Mouse (Mus musculus) liver, embryonic 14.5 days (tissue): Measurements from ENCODE around the gene Gm4792. TPM values are rescaled to one million over a fixed set of nuclear protein-coding genes. Genes with fewer than 3 reads are reported as not detected.

ENCODE experiments used
- ATAC-seq: fragments of 200-750 bp; cut with Nextera tagmentation; 2 replicates; pipeline ENCODE4 v1.8.0; 2017; ENCODE audit warnings: moderate number of reproducible peaks, mild to moderate bottlenecking, moderate library complexity; ENCODE audit not compliant: insufficient read depth
- DNase-seq, 3 experiments: peaks; one replicate each; pipeline ENCODE4 v3.0.0-alpha.2; 2012 to 2013; ENCODE audit warnings: low read depth in 3 of 3, low spot score in 3 of 3
- H3K27ac ChIP-seq: fragments of 300-500 bp; sonication (generic); 2 replicates; pipeline ENCODE4 v1.5.1; 2014; ENCODE audit warnings: moderate library complexity, mild to moderate bottlenecking, control low read depth, inconsistent platforms
- H3K27me3 ChIP-seq: fragments of 300-500 bp; sonication (generic); 2 replicates; pipeline ENCODE4 v1.6.1; 2014; ENCODE audit warnings: mild to moderate bottlenecking, low read length, moderate library complexity; ENCODE audit not compliant: control insufficient read depth, insufficient read depth
- H3K36me3 ChIP-seq: fragments of 300-500 bp; sonication (generic); replicated peaks from 2 replicates; pipeline ENCODE4 v1.6.1; 2014; ENCODE audit warnings: low read depth; ENCODE audit not compliant: control insufficient read depth, insufficient read depth
- H3K4me1 ChIP-seq, 2 experiments: fragments of 200-500 bp in 1 of 2; fragments of 300-500 bp in 1 of 2; sonication (generic) in 1 of 2; replicated peaks; 2 replicates each; pipeline ENCODE4 v1.6.1; 2012 to 2014; ENCODE audit warnings: antibody characterized with exemption in 1 of 2, inconsistent platforms in 1 of 2, low read length in 1 of 2; ENCODE audit not compliant: control insufficient read depth in 2 of 2, insufficient read depth in 2 of 2
- H3K4me2 ChIP-seq: fragments of 300-500 bp; sonication (generic); 2 replicates; pipeline ENCODE4 v1.6.1; 2014; ENCODE audit warnings: low read depth, mild to moderate bottlenecking, control low read depth, moderate library complexity
- H3K4me3 ChIP-seq, 2 experiments: fragments of 200-500 bp in 1 of 2; fragments of 300-500 bp in 1 of 2; sonication (generic) in 1 of 2; 2 replicates each; pipeline ENCODE4 v1.5.1; 2012 to 2014; ENCODE audit warnings: low read depth in 2 of 2, low read length in 2 of 2, mild to moderate bottlenecking in 2 of 2, control low read depth in 1 of 2, inconsistent platforms in 1 of 2, moderate library complexity in 1 of 2; ENCODE audit not compliant: insufficient read depth in 1 of 2
- H3K9ac ChIP-seq: fragments of 300-500 bp; sonication (generic); replicated peaks from 2 replicates; pipeline ENCODE4 v1.6.1; 2014; ENCODE audit warnings: mild to moderate bottlenecking, control low read depth, moderate library complexity
- H3K9me3 ChIP-seq: fragments of 300-500 bp; sonication (generic); 2 replicates; pipeline ENCODE4 v1.6.1; 2016; ENCODE audit warnings: low read length, mixed read lengths; ENCODE audit not compliant: control insufficient read depth
- CTCF ChIP-seq: IDR thresholded peaks from 2 replicates; pipeline ENCODE4 v1.5.1; 2016; ENCODE audit warnings: antibody characterized with exemption, low read depth, control low read depth
- EP300 ChIP-seq: IDR thresholded peaks from 2 replicates; pipeline ENCODE4 v1.6.1; 2016; ENCODE audit warnings: antibody characterized with exemption, low read depth
- WGBS: fragments of 180-500 bp; shearing (Covaris S2); extraction: QIAGEN DNeasy Blood & Tissue Kit; methylation state at CpG from one replicate; pipeline ENCODE4 v1.1.7; 2014; ENCODE audit not compliant: insufficient replicate concordance; 5-methylcytosine and 5-hydroxymethylcytosine counted together
- polyA plus RNA-seq, 2 experiments: library from polyadenylated mRNA; depleted of rRNA in 1 of 2; stranded (reverse) in 1 of 2; unstranded in 1 of 2; fragments of >200 nt; fragmentation: Nextera tagmentation in 1 of 2; extraction: Ambion mirVana in 1 of 2; gene quantifications; 2 replicates each; pipeline versions ENCODE4 v1.2.1 to v1.2.3; 2012 to 2014

Gm4792 gene
- polyA plus RNA-seq, 2 experiments: not detected

DNA sequence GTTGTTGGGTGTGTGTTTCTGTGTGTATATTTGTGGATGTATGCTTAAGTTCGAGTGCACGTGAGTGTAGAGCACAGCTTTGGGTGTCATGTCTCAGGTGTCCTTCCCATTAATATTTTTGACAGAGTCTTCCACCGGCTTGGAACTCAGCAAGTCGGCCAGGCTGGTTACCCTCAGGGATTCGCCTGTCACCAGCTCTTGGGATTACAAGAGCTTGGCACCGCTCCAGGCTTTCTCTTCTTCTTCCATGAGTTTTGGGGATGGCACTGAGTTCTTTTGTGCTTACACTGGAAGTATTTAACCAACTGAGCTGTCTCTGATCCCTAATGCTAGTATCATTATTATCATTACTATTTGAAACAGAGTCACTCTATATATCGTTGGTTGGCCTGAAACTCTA lies 15.7 kb downstream of the Gm4792 start:
- ATAC-seq (no peak), DNase-seq (no peak)
- no peaks in the 10 kb centered on the region for H3K9me3 ChIP-seq
- H3K27me3 ChIP-seq: no peaks in the 10 kb centered on the region
- TF ChIP-seq CTCF: no peak
- H3K4me1 ChIP-seq: no peaks in the 10 kb centered on the region
- 72% methylated on average over 7 of the region's 7 CpGs for whole genome bisulfite sequencing
- no peak overlapping the region for H3K4me2 ChIP-seq
- no peaks in the 10 kb centered on the region for H3K36me3 ChIP-seq
- H3K9ac ChIP-seq: no peak overlapping the region
- no peak overlapping the region for H3K27ac ChIP-seq
- no peak overlapping the region for H3K4me3 ChIP-seq

DNA sequence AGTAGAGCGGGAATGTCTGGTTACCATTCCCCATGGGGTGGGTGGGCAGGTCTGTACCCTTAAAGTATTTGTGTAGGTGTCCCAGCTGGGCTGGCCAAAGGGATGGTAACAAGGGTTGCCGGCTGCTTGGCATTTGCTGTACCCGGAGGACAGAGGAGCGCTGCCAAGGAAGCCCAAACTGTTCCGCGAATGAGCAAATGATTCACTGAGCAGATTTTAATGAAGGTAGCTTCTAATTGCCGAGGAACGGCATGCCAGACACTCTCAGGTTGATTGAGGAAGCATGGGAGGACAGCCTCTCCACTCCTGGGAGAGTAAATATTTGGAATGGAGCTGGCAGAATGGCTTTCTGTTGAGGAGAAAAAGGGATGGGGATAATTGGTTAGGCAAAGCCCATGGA lies 16.3 kb downstream of the Gm4792 start:
- ATAC-seq (no peak), DNase-seq (no peak)
- H3K27me3 ChIP-seq: no peaks in the 10 kb centered on the region
- H3K27ac ChIP-seq: no peak overlapping the region
- TF ChIP-seq EP300: no peak
- no peak for TF ChIP-seq CTCF
- H3K9ac ChIP-seq: no peak overlapping the region
- H3K9me3 ChIP-seq: no peaks in the 10 kb centered on the region
- WGBS: 65% methylated on average over 8 of the region's 8 CpGs
- H3K4me2 ChIP-seq: no peak overlapping the region
- H3K36me3 ChIP-seq: no peaks in the 10 kb centered on the region
- H3K4me1 ChIP-seq: no peaks in the 10 kb centered on the region
- no peak overlapping the region for H3K4me3 ChIP-seq

DNA sequence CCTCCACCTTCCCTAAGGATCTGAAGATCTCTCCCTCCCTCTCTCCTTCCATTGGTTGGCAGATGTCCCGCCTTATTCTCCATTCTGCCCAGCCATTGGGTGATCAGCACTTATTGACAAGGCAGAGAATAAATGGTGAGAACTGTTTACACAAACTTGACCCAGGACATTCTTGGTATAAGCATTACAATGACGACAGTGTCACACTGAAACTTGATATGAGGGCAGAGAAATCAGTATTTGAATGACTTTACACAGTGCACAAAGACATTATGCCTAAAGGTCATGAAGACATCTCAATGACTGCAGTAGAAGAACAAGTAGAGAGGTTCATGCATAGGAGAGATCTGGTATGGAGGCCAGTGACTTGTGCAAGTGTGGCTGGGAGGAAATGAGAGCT lies 22.0 kb downstream of the Gm4792 start:
- no peaks in the 10 kb centered on the region for H3K36me3 ChIP-seq
- H3K27me3 ChIP-seq: no peaks in the 10 kb centered on the region
- TF ChIP-seq EP300: no peak
- TF ChIP-seq CTCF: no peak
- ATAC-seq (no peak), DNase-seq (no peak)
- no peak overlapping the region for H3K9ac ChIP-seq
- no peaks in the 10 kb centered on the region for H3K9me3 ChIP-seq
- no peak overlapping the region for H3K27ac ChIP-seq
- no peaks in the 10 kb centered on the region for H3K4me1 ChIP-seq
- H3K4me2 ChIP-seq: no peak overlapping the region
- no peak overlapping the region for H3K4me3 ChIP-seq
- WGBS: 42% methylated on average over 2 of the region's 2 CpGs

DNA sequence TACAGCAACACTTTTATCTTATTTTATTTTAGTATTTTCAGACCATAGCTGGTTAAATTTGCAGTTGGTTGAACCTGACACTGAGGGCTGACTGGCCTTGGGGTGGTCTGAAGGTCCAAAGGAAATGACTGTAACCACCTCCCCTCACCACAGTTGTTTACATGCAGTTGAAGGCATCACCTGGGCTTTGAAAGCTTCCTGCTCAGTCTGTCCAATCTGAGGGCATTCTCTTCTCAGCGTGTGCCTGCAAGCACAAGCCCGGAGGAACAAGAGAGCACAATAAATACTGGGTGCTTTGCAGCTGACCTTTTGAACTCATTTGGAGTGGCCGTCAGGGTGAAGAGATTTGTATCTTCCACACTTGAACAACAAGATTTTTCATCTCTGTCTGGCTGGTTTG lies 23.2 kb downstream of the Gm4792 start:
- ATAC-seq (no peak), DNase-seq (no peak)
- no peak overlapping the region for H3K9ac ChIP-seq
- no peaks in the 10 kb centered on the region for H3K4me1 ChIP-seq
- H3K36me3 ChIP-seq: no peaks in the 10 kb centered on the region
- no peaks in the 10 kb centered on the region for H3K9me3 ChIP-seq
- TF ChIP-seq EP300 (no peak), CTCF (no peak)
- H3K4me2 ChIP-seq: no peak overlapping the region
- no peak overlapping the region for H3K4me3 ChIP-seq
- WGBS: 32% methylated on average over 3 of the region's 3 CpGs
- H3K27ac ChIP-seq: no peak overlapping the region
- H3K27me3 ChIP-seq: no peaks in the 10 kb centered on the region

DNA sequence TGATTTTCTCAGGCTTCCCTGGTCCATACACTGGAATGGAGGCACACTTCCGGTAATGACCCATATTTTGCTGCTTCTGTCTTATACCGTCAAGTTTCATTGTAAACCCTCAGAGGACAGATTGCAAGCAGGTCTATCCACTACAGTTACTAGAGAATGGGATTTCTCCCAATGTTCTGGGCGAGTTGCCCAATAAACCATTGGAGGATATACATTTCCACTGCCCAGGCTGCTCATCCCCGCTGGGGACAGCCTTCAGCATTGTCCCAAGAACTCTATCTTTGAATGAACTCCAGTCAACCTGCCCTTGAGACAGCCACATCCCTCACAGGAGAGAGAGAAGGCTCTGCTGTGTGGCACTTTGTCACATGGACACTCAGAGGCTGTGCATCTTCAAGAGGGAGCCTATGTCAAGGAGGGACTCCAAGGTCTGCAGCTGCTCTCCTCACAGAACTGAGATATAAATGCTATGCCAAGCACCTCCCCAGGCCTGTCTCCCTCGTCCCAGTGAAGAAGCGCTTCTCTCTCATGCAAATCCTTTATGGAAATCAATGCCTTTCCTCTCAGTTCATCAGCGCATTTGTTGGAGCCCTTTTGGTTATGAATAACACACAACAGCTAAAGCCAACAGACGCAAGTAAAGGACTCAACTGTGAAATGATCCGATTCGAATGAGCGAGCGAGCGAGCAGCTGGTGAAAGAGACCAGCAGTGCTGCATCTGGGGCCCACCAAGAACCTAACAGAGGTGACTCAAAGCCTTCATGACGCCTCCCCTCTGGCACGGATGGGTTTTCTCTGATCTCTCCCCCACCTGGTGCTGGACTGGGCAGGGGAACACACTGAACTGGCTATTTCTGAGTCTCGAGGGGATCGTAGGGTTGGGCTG lies 32.6 kb downstream of the Gm4792 start:
- Histone ChIP-seq H3K9ac (no peak overlapping the region), H3K36me3 (no peaks in the 10 kb centered on the region), H3K27me3 (no peaks in the 10 kb centered on the region), H3K4me2 (no peak overlapping the region), H3K9me3 (no peaks in the 10 kb centered on the region), H3K27ac (no peak overlapping the region), H3K4me1 (no peaks in the 10 kb centered on the region), H3K4me3 (no peak overlapping the region)
- TF ChIP-seq CTCF: no peak
- ATAC-seq (no peak), DNase-seq (no peak)
- 66% methylated on average over 17 of the region's 17 CpGs for WGBS
